Mouse (Mus musculus): ENCODE data around the gene Nsl1.
"Not testable (repeated sequence)": the region's sequence is repeated elsewhere in the genome, so short reads cannot be mapped to it uniquely, and the experiment has no call there.

Nsl1 gene

DNA sequence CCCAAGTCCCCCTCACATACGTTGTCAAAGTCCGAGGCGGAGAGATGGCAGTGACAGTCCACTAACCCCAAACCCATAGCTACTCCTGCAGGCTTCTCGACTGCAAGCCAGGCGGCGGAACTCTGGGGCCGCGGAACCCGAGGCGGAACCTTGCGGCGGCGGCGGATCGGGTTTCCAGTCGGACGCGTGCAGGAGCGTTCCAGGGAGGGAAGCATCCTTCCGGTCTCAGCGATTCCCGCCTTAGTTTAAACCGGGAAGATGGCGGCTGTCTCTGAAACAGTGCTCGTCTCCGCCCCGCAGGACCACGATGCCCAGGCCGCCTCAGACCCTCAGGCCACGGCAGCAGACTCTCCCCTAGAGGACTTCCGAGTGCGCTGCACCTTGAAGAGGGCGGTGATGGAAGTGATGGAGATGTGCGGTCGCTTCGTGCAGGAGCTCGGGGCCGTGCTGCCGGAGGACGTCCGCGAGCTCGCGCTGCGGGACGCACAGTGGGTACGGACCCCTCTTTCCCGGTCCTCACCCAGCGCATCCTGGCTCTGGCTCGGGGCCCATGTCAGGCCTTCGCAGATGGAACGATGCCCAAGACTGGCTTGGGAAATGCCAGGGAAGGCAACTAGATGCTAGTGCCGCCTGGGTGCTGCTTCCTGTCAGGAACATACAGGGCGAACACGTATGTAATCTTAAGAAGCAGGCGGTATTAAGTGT lies at the start of gene Nsl1, which contains the start of gene Tatdn3:
TSS of gene Nsl1 (plus strand) at position 232 of the 705 bp plus-strand sequence.
TSS of gene Tatdn3 (minus strand) at position 152 of the 705 bp plus-strand sequence.
- DNase-seq, result peak; percentile 91

DNA sequence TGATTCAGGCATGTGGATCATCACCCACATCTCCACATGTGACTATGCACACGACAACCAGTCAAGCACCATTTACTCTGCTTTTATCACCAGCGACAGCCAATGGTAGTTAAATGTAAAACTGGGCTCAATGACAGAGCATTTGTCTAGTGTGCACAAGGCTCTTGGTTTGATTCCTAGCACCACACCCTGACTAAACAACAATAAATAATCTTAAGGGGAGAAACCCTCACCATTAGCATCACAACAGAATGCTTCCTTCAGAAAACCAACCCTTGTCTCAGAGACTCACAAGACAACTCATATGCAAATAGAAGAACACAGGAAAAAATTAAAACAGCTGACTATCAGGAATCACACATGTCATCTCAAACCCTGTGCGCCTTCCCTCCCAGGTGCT lies 48.5 kb upstream of the Nsl1 start:
- DNase-seq, result no peak

DNA sequence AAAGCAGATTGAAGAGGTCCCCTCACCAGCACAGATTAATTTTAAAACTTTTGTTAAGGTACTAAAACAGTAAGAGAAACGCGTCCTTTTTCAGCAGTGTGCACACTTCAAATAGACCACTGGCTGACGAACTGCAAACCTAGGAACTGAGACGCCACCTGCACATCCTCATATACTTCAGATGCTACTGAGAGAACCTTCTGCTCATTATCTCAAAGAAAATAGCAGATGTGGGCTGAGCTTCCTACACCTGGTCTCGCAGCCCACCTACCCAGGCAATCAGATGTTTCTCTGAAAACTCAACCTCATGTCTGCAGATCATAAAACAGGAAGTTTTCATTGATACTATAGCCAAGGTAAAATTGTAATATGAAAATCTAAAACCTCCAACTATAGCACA lies 43.0 kb upstream of the Nsl1 start:
- DNase-seq, result no peak

DNA sequence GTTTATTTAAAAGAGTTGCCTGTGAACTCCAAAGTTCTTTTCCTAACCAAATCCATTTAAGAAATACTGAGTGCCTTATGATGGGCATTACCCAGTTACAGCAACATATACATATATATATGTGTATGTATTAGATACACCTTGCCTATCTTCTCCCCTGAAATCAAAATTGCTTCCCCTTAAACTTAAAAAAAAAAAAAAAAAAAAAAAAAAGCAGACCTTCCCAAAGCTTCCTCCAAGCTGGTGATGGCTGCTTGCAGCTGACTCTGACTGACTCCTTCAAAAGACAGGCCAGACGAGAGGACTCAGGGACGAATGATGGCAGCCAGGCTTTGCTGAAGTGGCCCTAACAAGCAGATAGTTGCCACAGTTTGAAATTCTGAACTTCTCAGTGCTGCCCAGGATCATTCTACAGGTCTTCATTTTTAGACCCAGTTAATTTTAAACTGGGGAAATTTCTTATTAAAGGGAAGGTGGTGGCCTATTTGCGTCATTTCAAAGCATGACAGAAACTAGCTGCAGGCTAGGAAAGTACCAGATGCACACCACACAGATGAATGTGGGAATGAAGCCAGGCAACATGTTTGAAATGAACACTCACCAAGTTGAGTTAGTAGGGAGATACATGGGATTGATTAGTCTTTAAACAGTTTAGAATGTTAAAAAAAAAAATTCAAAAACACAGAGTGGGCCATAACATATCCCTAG lies 42.4 kb upstream of the Nsl1 start:
- no peak for DNase-seq

GRCm38 (mm10) chr1:191021016-191021415 lies 41.8 kb upstream of the Nsl1 start:
- DNase-seq, result no peak

- DNase-seq, result no peak
Measured at GRCm38 (mm10) chr1:191023140-191023539, 39.7 kb upstream of the Nsl1 start.

DNA sequence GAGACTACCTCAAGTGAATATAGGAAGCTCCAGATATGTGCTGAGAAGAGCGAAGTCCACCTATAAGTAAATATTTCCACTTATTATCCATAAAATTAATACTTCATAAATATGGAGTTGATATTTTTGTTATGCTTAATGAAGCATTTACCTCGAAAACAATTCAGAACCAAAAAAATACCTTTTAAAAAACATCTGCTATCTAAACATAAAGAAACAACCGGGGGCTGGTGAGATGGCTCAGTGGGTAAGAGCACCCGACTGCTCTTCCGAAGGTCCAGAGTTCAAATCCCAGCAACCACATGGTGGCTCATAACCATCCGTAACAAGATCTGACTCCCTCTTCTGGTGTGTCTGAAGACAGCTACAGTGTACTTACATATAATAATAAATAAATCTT lies 39.0 kb upstream of the Nsl1 start:
- DNase-seq, result not testable (repeated sequence)

GRCm38 (mm10) chr1:191025016-191026012 lies 37.5 kb upstream of the Nsl1 start:
- DNase-seq, result peak; percentile 7

DNA sequence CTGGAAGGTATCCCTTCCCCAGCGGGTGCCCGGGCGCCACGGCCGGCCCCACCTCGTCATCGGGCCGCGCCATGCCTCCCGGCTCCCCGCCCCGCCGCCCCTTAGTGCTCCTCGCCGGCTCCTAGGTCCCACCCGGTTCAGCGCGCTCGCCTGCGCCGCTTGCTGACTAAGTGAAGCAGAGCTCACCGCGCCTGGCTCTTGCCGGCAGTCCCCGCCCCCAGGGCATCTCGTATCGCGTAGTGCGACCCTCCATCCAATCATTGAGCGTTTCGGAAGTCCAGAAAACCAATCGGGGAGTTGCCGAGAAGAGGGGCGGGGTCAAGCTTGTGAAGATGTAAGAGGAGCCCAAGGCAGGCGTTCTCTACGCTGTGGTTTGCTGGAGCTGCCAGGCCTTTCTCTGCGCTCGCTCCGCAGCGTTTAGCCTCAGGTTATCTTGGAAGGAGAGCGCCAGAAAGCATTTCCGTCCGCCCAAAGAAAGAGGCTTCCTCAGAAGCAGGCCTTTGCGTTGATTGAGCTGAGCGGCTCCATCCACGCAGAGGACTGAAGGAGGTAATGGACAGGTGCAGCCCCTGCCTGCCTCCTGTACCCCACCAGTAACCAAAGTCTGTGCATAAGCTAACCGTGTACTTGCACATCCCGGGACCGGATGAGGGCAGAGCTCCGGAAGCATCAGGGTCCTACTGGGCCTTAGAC lies 36.6 kb upstream of the Nsl1 start, which contains the start of gene Flvcr1:
TSS of gene Flvcr1 (minus strand) at position 138 of the 693 bp plus-strand sequence.
- peak; percentile 98 for DNase-seq

- DNase-seq, result no peak
Measured at GRCm38 (mm10) chr1:191030182-191030581, 32.6 kb upstream of the Nsl1 start.

DNA sequence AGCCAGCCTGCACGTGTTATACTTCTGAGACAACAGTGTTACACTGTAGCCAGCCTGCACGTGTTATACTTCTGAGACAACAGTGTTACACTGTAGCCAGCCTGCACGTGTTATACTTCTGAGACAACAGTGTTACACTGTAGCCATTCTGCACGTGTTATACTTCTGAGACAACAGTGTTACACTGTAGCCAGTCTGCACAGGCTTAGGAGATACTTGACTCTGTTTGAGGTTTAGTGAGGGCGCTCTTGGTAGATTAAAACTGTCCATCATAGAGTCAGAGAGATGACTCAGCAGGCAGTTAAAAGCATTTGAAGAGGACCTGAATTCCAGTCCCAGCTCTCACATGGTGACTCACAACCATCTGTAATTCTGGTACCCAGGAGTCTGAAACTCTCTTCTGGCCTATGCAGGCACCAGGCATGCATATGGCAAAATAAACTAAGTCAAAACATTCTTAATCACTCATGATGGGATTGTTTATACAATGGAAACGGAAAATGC lies 31.8 kb upstream of the Nsl1 start:
- DNase-seq, result not testable (repeated sequence)

DNA sequence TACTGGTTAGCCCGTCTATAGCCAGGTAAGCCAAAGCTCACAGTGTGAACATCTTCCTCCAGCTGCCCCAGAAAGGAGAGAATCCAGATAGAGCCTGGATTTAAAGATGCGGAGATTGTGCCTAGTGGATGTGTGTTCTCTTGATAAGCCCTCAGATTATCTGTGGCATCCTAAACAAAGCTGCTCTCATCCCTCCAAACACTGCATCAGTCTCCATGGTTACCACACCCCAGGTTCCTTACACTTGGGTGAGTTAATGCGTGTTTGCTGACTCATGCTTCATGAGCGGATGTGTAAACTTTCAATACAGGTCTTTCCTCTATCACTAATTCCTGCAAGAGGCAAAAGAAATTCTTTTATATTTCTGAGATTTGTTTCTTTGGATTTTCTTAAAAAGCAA lies 27.2 kb upstream of the Nsl1 start:
- no peak for DNase-seq

DNA sequence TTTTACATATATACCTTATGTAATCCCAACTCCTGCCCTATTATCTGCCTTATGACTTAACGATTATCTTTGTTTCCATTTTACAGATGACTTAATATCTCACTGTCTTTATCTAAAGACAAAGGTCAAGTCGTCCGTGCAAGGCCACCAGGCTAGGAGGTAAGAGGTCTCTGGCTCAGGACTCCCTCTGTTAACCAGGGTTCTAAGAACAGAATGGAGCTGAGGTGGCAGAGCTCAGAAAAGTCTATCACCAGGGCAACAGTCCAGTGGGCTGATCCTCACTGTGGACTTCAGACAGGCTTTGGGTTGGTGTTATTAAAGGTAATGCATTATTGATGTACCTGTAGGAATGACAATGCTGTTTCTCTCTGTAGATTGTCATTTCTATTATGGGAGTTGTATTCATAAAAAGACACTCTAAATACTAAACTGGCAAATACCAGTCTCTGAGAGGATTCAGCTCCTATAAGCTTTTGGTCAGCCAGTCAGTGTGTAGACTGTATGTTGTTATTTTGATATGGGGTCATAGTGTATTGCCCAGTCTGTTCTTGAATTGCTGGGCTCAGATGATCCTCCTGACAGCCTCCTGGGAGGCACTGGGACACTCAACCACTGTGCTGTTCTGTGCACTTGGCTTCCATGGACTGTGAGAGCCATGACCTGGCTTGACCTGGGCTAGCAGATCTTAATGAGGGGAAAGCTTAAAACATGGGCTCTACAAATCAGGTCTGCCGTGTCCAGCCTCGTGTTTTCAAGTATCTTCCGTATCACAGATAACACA lies 26.1 kb upstream of the Nsl1 start, which contains the start of gene Spata45:
TSS of gene Spata45 (plus strand) at position 86 of the 781 bp plus-strand sequence.
- DNase-seq, result no peak

DNA sequence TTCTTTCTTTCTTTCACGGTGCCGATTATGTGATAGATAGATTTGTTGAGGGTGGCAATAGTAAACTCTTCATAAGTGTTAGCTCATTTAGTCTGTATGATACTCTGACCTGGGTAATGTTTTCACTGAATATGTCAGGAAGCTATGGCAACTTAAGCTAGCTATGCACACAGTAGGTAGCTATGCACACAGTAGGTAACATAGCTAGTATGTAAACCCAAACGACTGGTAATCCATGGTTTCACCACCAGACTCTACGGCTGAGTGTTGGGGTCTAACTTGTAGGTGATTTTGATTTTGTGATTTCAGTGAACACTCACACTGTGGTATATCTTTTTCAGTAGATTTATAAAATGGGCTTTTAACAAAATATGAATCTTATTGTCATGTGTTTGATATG lies 24.8 kb upstream of the Nsl1 start:
- DNase-seq, result no peak

DNA sequence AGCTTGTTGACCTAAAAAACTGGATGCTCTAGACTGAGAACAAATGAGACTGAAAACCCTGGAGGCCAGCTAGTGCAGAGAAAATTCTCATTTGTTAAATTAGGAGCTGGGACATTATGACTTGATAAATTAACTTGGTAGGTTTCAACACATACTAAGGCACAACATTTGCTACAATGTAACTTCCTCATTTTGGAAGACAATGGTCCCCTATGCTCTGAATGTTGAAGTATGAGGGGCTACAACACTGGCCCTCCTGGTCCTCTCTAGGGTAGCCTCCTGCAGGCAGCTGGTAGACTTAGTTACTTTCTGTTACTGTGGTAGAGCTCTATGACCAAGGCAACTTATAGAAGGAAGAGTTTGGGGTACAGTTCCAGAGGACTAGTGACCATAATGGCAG lies 21.5 kb upstream of the Nsl1 start:
- DNase-seq, result no peak

DNA sequence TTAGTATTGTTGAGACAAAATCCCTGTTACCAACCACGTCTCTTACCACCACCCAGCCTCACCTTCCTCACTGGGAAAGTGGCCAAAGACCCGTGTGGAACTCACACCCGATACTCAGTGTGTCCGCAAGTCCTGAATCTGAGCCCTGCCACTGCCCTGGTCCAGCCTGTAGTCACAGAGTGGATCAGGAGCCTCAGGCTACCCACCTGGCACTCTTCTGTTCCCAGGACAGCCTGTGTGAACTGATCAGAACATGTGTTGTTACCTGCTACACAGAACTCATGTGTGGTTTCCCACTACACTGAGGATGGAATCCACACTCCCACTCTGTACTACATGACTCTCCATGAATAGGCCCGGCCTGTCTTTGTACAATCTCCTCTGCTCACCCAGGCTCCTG lies 20.7 kb upstream of the Nsl1 start:
- DNase-seq, result no peak

- DNase-seq, result no peak
Measured at GRCm38 (mm10) chr1:191042688-191043087, 20.1 kb upstream of the Nsl1 start.

DNA sequence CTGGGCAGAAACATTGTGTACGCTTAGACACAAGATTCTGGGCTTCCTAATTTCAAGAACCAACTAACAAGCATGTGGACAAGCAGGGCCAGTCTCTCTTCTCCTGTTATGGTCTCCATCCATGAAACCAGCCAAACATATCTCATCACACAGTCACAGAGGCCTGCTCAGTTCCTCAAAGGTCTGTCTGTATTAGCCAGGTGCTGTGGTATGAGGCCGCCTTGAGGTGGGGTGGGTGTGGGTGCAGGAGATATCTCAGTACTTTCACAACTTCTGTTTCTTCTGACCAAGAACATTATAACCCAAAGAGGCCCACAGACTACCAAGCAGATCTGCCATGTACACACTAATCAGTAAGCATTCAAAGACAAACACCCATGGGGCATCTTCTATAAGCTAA lies 17.5 kb upstream of the Nsl1 start:
- DNase-seq, result no peak

DNA sequence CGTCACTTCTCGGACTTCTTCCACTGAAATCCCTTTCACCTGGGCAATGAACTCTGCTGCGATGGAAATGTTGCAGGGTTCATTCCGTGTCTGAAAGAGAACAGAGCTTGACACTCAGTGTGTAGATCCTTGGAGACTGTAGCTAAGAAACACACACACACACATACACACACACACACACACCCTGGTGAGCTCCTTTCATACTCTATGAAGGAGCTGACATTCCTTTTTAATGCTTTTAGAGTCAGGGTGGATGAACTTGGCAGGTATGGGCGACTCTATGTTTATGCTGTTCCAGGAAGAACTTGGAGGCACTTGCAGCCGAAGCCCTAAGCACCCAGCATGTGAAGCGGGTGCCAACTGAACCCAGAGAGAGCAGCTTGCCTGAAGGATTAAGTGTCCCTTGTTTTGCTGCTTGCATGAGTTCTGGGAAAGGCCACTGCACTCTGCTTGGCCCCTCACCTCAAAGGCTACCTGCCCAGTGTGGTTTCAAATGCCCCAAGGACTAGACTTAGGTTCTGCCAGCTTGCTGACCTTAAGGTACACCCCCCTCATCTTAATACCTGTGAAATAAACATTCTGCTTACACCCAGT lies 16.5 kb upstream of the Nsl1 start:
- DNase-seq, result no peak

DNA sequence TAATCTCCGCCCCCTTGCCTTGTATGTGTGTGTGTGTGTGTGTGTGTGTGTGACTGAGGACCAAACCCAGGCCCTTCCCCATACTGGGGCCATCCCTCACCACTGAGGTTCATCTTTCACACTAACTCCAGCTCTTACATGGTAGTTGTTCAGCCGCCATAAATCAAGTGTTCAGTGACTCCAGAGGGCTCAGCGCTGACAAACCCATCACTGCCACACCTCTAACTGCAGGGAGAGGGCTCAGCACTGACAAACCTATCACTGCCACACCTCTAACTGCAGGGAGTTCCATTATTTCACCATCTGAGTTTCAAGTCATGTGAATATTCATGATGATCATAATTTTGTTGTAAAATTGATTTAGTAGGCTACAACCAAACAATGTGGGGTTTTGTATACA lies 9.3 kb upstream of the Nsl1 start:
- DNase-seq, result no peak

All from right cerebral cortex, postnatal 14 days (tissue).